Comparison of ENCODE assay signal across 9 mouse cellular contexts in genomic region chr19:10634106-10634871, GRCm38 (mm10). TPM values are rescaled to one million over a fixed set of nuclear protein-coding genes. Genes with fewer than 3 reads are reported as not detected.
DNase-seq lines count a peak whose midpoint lies in the region; ATAC-seq lines count a peak whose summit lies in the region.
"Had no signal": no experiment of that assay in that cellular context is flagged by ENCODE, and none has a peak within 500 bp of the region (broad histone marks: within the 10 kb centered on the region; RNA-seq: fewer than 3 reads in every experiment).

Vwce (plus strand) TSS chr19:10634213.

- no peak for ATAC-seq in CD4-positive, CD25-positive, alpha-beta regulatory T cell, adult 4 months
- peak; percentile 88 for ATAC-seq in intestine, embryonic 15.5 days
- peak; percentile 84 for ATAC-seq in megakaryocyte-erythroid progenitor cell, adult 5-6 weeks (replicated peaks; ENCODE audit: low FRiP score, low TSS enrichment, poor library complexity, severe bottlenecking)

- H3K4me3 ChIP-seq in intestine, embryonic 15.5 days (replicated peaks): peak within 1 kb of the TSS; percentile 47

- WGBS in intestine, embryonic 15.5 days: 2% methylated on average over 32 of the region's 32 CpGs

- peak; percentile 39 for DNase-seq in CD4-positive, CD25-positive, alpha-beta regulatory T cell, adult 2 months (ENCODE audit: low read depth, low spot score)
- DNase-seq in cerebellum, postnatal 36 days: peak; percentile 40 to 58
- DNase-seq in gastrocnemius, postnatal 10 days: peak; percentile 47
- DNase-seq in left cerebral cortex, postnatal 14 days (ENCODE audit: low spot score in 2 of 2): peak; percentile 17 to 40
- DNase-seq in spleen, postnatal 36 days (ENCODE audit: low spot score in 2 of 2): peak; percentile 24 to 41

- 0 out of 2 replicates have a peak within 1 kb of the TSS, but pooled peaks have one; percentile 24 for H3K27ac ChIP-seq in intestine, embryonic 15.5 days

- H3K27me3 ChIP-seq in intestine, embryonic 15.5 days (replicated peaks): no peaks in the 10 kb centered on the region

- intact Hi-C loops in left cerebral cortex, postnatal 14 days (cut with DNase I): no loop called here

- H3K9me3 ChIP-seq in intestine, embryonic 15.5 days: no peaks in the 10 kb centered on the region

- peak within 1 kb of the TSS; percentile 96 for H3K4me2 ChIP-seq in intestine, embryonic 15.5 days (replicated peaks)

- H3K4me1 ChIP-seq in intestine, embryonic 15.5 days (replicated peaks): peaks cover 16% of the 10 kb centered on the region

- H3K36me3 ChIP-seq in intestine, embryonic 15.5 days: peaks cover 8% of the 10 kb centered on the region

- peak within 1 kb of the TSS; percentile 55 for H3K9ac ChIP-seq in intestine, embryonic 15.5 days

RNA-seq across cellular contexts. Expression of gene Vwce, which starts in this region (rescaled TPM):
- not detected for polyA plus RNA-seq in CD4-positive, CD25-positive, alpha-beta regulatory T cell, adult 4 months (2017; shearing (Covaris generic))
- under 1 TPM; 0.05 to 0.81 TPM for total RNA-seq in gastrocnemius, postnatal 10 days (2021)
- 3.4 and 4.8 TPM in 2 replicates for polyA plus RNA-seq in intestine, embryonic 15.5 days (2015; fragmentation: Nextera tagmentation; extraction: Ambion mirVana)
- total RNA-seq in left cerebral cortex, postnatal 14 days (2021): under 1 TPM; 0.37 to 0.76 TPM
- 0.90 and 0.99 TPM in 2 replicates for total RNA-seq in megakaryocyte-erythroid progenitor cell, adult 5-6 weeks (2014; fragmentation: Nextera tagmentation)
- total RNA-seq in megakaryocyte-erythroid progenitor cell, adult 5-6 weeks (2017): not detected in 2 replicates
- total RNA-seq: gastrocnemius, postnatal 36 days had no signal

Comparison
In these comparisons a context has a peak if more than half of its experiments do, and no peak if none do; other contexts are left out.
1. Peak in DNase-seq in gastrocnemius, postnatal 10 days; RNA of the gene not detected or under 1 TPM.
2. Peak in DNase-seq in left cerebral cortex, postnatal 14 days; RNA of the gene not detected or under 1 TPM.
3. Peak in ATAC-seq in megakaryocyte-erythroid progenitor cell, adult 5-6 weeks; RNA of the gene not detected or under 1 TPM.